Mouse (Mus musculus) embryonic facial prominence, embryonic 11.5 days (tissue): ENCODE results near the gene Grap. TPM values are rescaled to one million over a fixed set of nuclear protein-coding genes. Genes with fewer than 3 reads are reported as not detected.

Experiments used
- ATAC-seq: fragments of 200-750 bp; cut with Nextera tagmentation; replicated peaks from 2 replicates; pipeline ENCODE4 v1.8.0; 2017; ENCODE audit warnings: low read depth; ENCODE audit not compliant: insufficient number of reproducible peaks, low FRiP score, low TSS enrichment
- DNase-seq: peaks from one replicate; pipeline ENCODE4 v3.0.0-alpha.2; 2015; ENCODE audit warnings: low spot score
- H3K27ac ChIP-seq: fragments of 300-500 bp; sonication (generic); replicated peaks from 2 replicates; pipeline ENCODE4 v1.5.1; 2014; ENCODE audit warnings: mild to moderate bottlenecking, low read depth, low read length, control low read depth
- H3K27me3 ChIP-seq: fragments of 300-500 bp; sonication (generic); 2 replicates; pipeline ENCODE4 v1.6.1; 2014; ENCODE audit warnings: mild to moderate bottlenecking, low read length, moderate library complexity, mixed read lengths; ENCODE audit not compliant: control insufficient read depth, insufficient read depth
- H3K36me3 ChIP-seq: fragments of 300-500 bp; sonication (generic); replicated peaks from 2 replicates; pipeline ENCODE4 v1.6.1; 2014; ENCODE audit warnings: low read depth, mild to moderate bottlenecking, low read length, moderate library complexity, mixed read lengths; ENCODE audit not compliant: control insufficient read depth, insufficient read depth
- H3K4me1 ChIP-seq: fragments of 300-500 bp; sonication (generic); 2 replicates; pipeline ENCODE4 v1.6.1; 2014; ENCODE audit warnings: low read length, mixed read lengths; ENCODE audit not compliant: control insufficient read depth, insufficient read depth
- H3K4me2 ChIP-seq: fragments of 300-500 bp; sonication (generic); 2 replicates; pipeline ENCODE4 v1.6.1; 2014; ENCODE audit warnings: low read depth, mild to moderate bottlenecking, control low read depth, low read length, moderate library complexity
- H3K4me3 ChIP-seq: fragments of 300-500 bp; sonication (generic); 2 replicates; pipeline ENCODE4 v1.5.1; 2014; ENCODE audit warnings: low read depth, low read length, control low read depth
- H3K9ac ChIP-seq: fragments of 300-500 bp; sonication (generic); replicated peaks from 2 replicates; pipeline ENCODE4 v1.6.1; 2014; ENCODE audit warnings: mild to moderate bottlenecking, control low read depth, low read length
- H3K9me3 ChIP-seq: fragments of 300-500 bp; sonication (generic); replicated peaks from 2 replicates; pipeline ENCODE4 v1.6.1; 2016; ENCODE audit warnings: mild to moderate bottlenecking, low read length, inconsistent platforms, mixed read lengths; ENCODE audit not compliant: control insufficient read depth
- WGBS: fragments of 180-500 bp; shearing (Covaris S2); extraction: QIAGEN DNeasy Blood & Tissue Kit; methylation state at CpG from one replicate; pipeline ENCODE4 v1.1.7; 2014; 5-methylcytosine and 5-hydroxymethylcytosine counted together
- polyA plus RNA-seq: library from polyadenylated mRNA; unstranded; fragments of >200 nt; fragmentation: Nextera tagmentation; extraction: Ambion mirVana; gene quantifications from 2 replicates; pipeline ENCODE4 v1.2.1, GENCODE M21; 2014

The Grap gene
- polyA plus RNA-seq, 1 experiment from 2014 or later = 3.4 TPM

GRCm38 (mm10) chr11:61617293-61617975, 35.6 kb upstream of the Grap start:
- Histone ChIP-seq H3K36me3 (no peaks in the 10 kb centered on the region), H3K27me3 (no peaks in the 10 kb centered on the region), H3K9me3 (no peaks in the 10 kb centered on the region), H3K4me1 (no peaks in the 10 kb centered on the region), H3K4me3 (no peak overlapping the region), H3K27ac (no peak overlapping the region), H3K4me2 (no peak overlapping the region), H3K9ac (no peak overlapping the region)
- ATAC-seq (no peak), DNase-seq (no peak)
- 77% methylated on average over 7 of the region's 7 CpGs for WGBS

- Histone ChIP-seq H3K4me1 (no peaks in the 10 kb centered on the region), H3K4me3 (no peak overlapping the region), H3K9me3 (no peaks in the 10 kb centered on the region), H3K36me3 (no peaks in the 10 kb centered on the region), H3K27ac (no peak overlapping the region), H3K9ac (no peak overlapping the region), H3K27me3 (no peaks in the 10 kb centered on the region), H3K4me2 (no peak overlapping the region)
- DNase-seq (no peak), ATAC-seq (no peak)
- WGBS = 88% methylated on average over 8 of the region's 8 CpGs
Measured at GRCm38 (mm10) chr11:61618131-61618530, 34.9 kb upstream of the Grap start.

GRCm38 (mm10) chr11:61618571-61618970, 34.5 kb upstream of the Grap start:
- no peaks in the 10 kb centered on the region for H3K36me3 ChIP-seq
- no peaks in the 10 kb centered on the region for H3K27me3 ChIP-seq
- H3K27ac ChIP-seq = no peak overlapping the region
- H3K4me1 ChIP-seq = no peaks in the 10 kb centered on the region
- no peak overlapping the region for H3K9ac ChIP-seq
- H3K4me2 ChIP-seq = no peak overlapping the region
- H3K9me3 ChIP-seq = no peaks in the 10 kb centered on the region
- ATAC-seq (no peak), DNase-seq (no peak)
- H3K4me3 ChIP-seq = no peak overlapping the region
- 86% methylated on average over 7 of the region's 8 CpGs for WGBS

- 13% methylated on average over 6 of the region's 6 CpGs for WGBS
- ATAC-seq = no peak
- Histone ChIP-seq H3K27ac (no peak overlapping the region), H3K4me1 (no peaks in the 10 kb centered on the region), H3K9ac (no peak overlapping the region), H3K4me3 (peak overlapping the region; percentile 36; the same call in 1 of the 2 replicates), H3K4me2 (peak overlapping the region; percentile 73; the same call in 1 of the 2 replicates), H3K9me3 (no peaks in the 10 kb centered on the region), H3K27me3 (no peaks in the 10 kb centered on the region), H3K36me3 (no peaks in the 10 kb centered on the region)
- no peak for DNase-seq
Measured at GRCm38 (mm10) chr11:61619356-61619755, 33.7 kb upstream of the Grap start.

- Histone ChIP-seq H3K4me3 (peak overlapping the region; percentile 36), H3K9ac (peak overlapping the region; percentile 45), H3K27me3 (no peaks in the 10 kb centered on the region), H3K4me2 (peak overlapping the region; percentile 73), H3K9me3 (no peaks in the 10 kb centered on the region), H3K27ac (no peak overlapping the region), H3K4me1 (no peaks in the 10 kb centered on the region), H3K36me3 (no peaks in the 10 kb centered on the region)
- WGBS = 0% methylated on average over 17 of the region's 17 CpGs
- ATAC-seq (peak; percentile 45; the same call in 1 of the 2 replicates), DNase-seq (peak; percentile 80)
Measured at GRCm38 (mm10) chr11:61619791-61620241, 33.2 kb upstream of the Grap start.

GRCm38 (mm10) chr11:61620254-61620670, 32.8 kb upstream of the Grap start:
- DNase-seq (peak; percentile 87), ATAC-seq (peak; percentile 73)
- H3K27ac ChIP-seq = no peak overlapping the region
- H3K4me1 ChIP-seq = no peaks in the 10 kb centered on the region
- peak overlapping the region; percentile 36 for H3K4me3 ChIP-seq
- no peaks in the 10 kb centered on the region for H3K36me3 ChIP-seq
- H3K27me3 ChIP-seq = no peaks in the 10 kb centered on the region
- WGBS = under 1% methylated on average over 17 of the region's 17 CpGs
- no peaks in the 10 kb centered on the region for H3K9me3 ChIP-seq
- H3K4me2 ChIP-seq = peak overlapping the region; percentile 73
- H3K9ac ChIP-seq = peak overlapping the region; percentile 45

GRCm38 (mm10) chr11:61620762-61621161, 32.3 kb upstream of the Grap start:
- Histone ChIP-seq H3K9ac (peak overlapping the region; percentile 45; the same call in 1 of the 2 replicates), H3K4me1 (no peaks in the 10 kb centered on the region), H3K4me3 (peak overlapping the region; percentile 36; the same call in 1 of the 2 replicates), H3K27ac (no peak overlapping the region), H3K27me3 (no peaks in the 10 kb centered on the region), H3K9me3 (no peaks in the 10 kb centered on the region), H3K4me2 (peak overlapping the region; percentile 73), H3K36me3 (no peaks in the 10 kb centered on the region)
- 67% methylated on average over 8 of the region's 8 CpGs for WGBS
- DNase-seq (no peak), ATAC-seq (no peak)

- no peaks in the 10 kb centered on the region for H3K9me3 ChIP-seq
- H3K27ac ChIP-seq = no peak overlapping the region
- no peak overlapping the region for H3K4me2 ChIP-seq
- no peaks in the 10 kb centered on the region for H3K27me3 ChIP-seq
- H3K4me3 ChIP-seq = no peak overlapping the region
- H3K9ac ChIP-seq = no peak overlapping the region
- no peak for ATAC-seq
- DNase-seq = no peak
- H3K36me3 ChIP-seq = no peaks in the 10 kb centered on the region
- WGBS = 76% methylated on average over 7 of the region's 7 CpGs
- H3K4me1 ChIP-seq = no peaks in the 10 kb centered on the region
Measured at GRCm38 (mm10) chr11:61625136-61625535, 27.9 kb upstream of the Grap start.
